Mouse (Mus musculus) CH12.LX (cell line): ENCODE results near the gene Pikfyve. TPM values are rescaled to one million over a fixed set of nuclear protein-coding genes. Genes with fewer than 3 reads are reported as not detected.
A peak's percentile ranks its signal among the peaks of the same experiment; 100 is the strongest.

Source experiments
- DNase-seq: peaks from one replicate; pipeline ENCODE4 v3.0.0-alpha.2; 2013; ENCODE audit errors: extremely low read depth
- H3K27ac ChIP-seq: 2 replicates; pipeline ENCODE4 v1.5.1; 2012; ENCODE audit warnings: low read depth, mild to moderate bottlenecking, control low read depth, moderate library complexity; ENCODE audit not compliant: insufficient read depth
- H3K27me3 ChIP-seq: replicated peaks from 2 replicates; pipeline ENCODE3; 2012; ENCODE audit warnings: inconsistent platforms
- H3K36me3 ChIP-seq, 2 experiments: replicated peaks in 1 of 2; 2 replicates each; pipeline versions ENCODE3 to v1.6.1; 2012; ENCODE audit warnings: inconsistent platforms in 1 of 2, low read length in 1 of 2, mild to moderate bottlenecking in 1 of 2, mixed read lengths in 1 of 2, moderate library complexity in 1 of 2; ENCODE audit not compliant: control insufficient read depth in 1 of 2, insufficient read depth in 1 of 2
- H3K4me1 ChIP-seq, 2 experiments: 2 replicates each; pipeline ENCODE4 v1.6.1; 2012; ENCODE audit warnings: inconsistent platforms in 1 of 2, moderate library complexity in 1 of 2; ENCODE audit not compliant: insufficient read depth in 2 of 2, control insufficient read depth in 1 of 2
- H3K4me2 ChIP-seq: 2 replicates; pipeline ENCODE4 v1.6.1; 2012; ENCODE audit warnings: low read depth, mild to moderate bottlenecking, control low read depth; ENCODE audit not compliant: poor library complexity, insufficient read depth, severe bottlenecking
- H3K4me3 ChIP-seq, 3 experiments: fragments of 150-350 bp in 1 of 3; sonication (generic) in 1 of 3; replicated peaks in 1 of 3; 2 replicates each; pipeline versions ENCODE3 to v1.5.1; 2011 to 2012; ENCODE audit warnings: low read depth in 2 of 3, low read length in 2 of 3, mild to moderate bottlenecking in 2 of 3, moderate library complexity in 2 of 3, control low read depth in 1 of 3, improper control_type of control experiment in 1 of 3, inconsistent platforms in 1 of 3, mixed read lengths in 1 of 3; ENCODE audit not compliant: poor library complexity in 1 of 3
- H3K79me2 ChIP-seq: replicated peaks from 2 replicates; pipeline ENCODE4 v1.6.1; 2012; ENCODE audit warnings: mild to moderate bottlenecking, moderate library complexity; ENCODE audit not compliant: control insufficient read depth, poor library complexity, insufficient read depth, severe bottlenecking; ENCODE audit errors: extremely low read depth
- H3K9ac ChIP-seq: 2 replicates; pipeline ENCODE4 v1.6.1; 2012; ENCODE audit warnings: low read depth, mild to moderate bottlenecking, control low read depth, moderate library complexity; ENCODE audit not compliant: insufficient read depth
- H3K9me3 ChIP-seq: replicated peaks from 2 replicates; pipeline ENCODE3; 2012; ENCODE audit warnings: low read length, inconsistent platforms, mixed read lengths
- BHLHE40 ChIP-seq: IDR thresholded peaks from 2 replicates; pipeline ENCODE4 v1.6.1; 2011; ENCODE audit warnings: mild to moderate bottlenecking, low read depth, low read length, improper control_type of control experiment
- CHD1 ChIP-seq: IDR thresholded peaks from 2 replicates; pipeline ENCODE4 v1.6.1; 2012; ENCODE audit warnings: low read depth, low read length, improper control_type of control experiment, inconsistent platforms
- CHD2 ChIP-seq: IDR thresholded peaks from 2 replicates; pipeline ENCODE4 v1.6.1; 2011; ENCODE audit warnings: low read length, improper control_type of control experiment
- CTCF ChIP-seq, 2 experiments: IDR thresholded peaks in 1 of 2; conservative IDR thresholded peaks in 1 of 2; 2 replicates each; pipeline ENCODE4 v1.5.1; 2011 to 2012; ENCODE audit warnings: low read depth in 2 of 2, low read length in 2 of 2, improper control_type of control experiment in 1 of 2, inconsistent platforms in 1 of 2, mild to moderate bottlenecking in 1 of 2, moderate library complexity in 1 of 2
- ELF1 ChIP-seq: IDR thresholded peaks from 2 replicates; pipeline ENCODE4 v1.6.1; 2014; ENCODE audit warnings: low read depth, mild to moderate bottlenecking, inconsistent platforms, low read length, improper control_type of control experiment
- ETS1 ChIP-seq: conservative IDR thresholded peaks from 2 replicates; pipeline ENCODE4 v1.6.1; 2012; ENCODE audit warnings: low read depth, mild to moderate bottlenecking, inconsistent platforms, low read length, improper control_type of control experiment, moderate library complexity
- IRF4 ChIP-seq: IDR thresholded peaks from 2 replicates; pipeline ENCODE4 v1.6.1; 2014; ENCODE audit warnings: low read depth, mild to moderate bottlenecking, inconsistent platforms, low read length, improper control_type of control experiment
- JUND ChIP-seq: conservative IDR thresholded peaks from 2 replicates; pipeline ENCODE4 v1.6.1; 2011; ENCODE audit warnings: low read depth, low read length, improper control_type of control experiment
- MAFK ChIP-seq: IDR thresholded peaks from 2 replicates; pipeline ENCODE4 v1.6.1; 2011; ENCODE audit warnings: low read length, improper control_type of control experiment; ENCODE audit not compliant: insufficient replicate concordance
- MEF2A ChIP-seq: IDR thresholded peaks from 2 replicates; pipeline ENCODE4 v1.6.1; 2014; ENCODE audit warnings: low read depth, mild to moderate bottlenecking, inconsistent platforms, low read length, improper control_type of control experiment, borderline replicate concordance
- MXI1 ChIP-seq: IDR thresholded peaks from 2 replicates; pipeline ENCODE4 v1.6.1; 2011; ENCODE audit warnings: mild to moderate bottlenecking, low read depth, low read length, improper control_type of control experiment
- PAX5 ChIP-seq: IDR thresholded peaks from 2 replicates; pipeline ENCODE4 v1.6.1; 2012; ENCODE audit warnings: low read length, inconsistent platforms, mixed read lengths
- POLR2A ChIP-seq: IDR thresholded peaks from 2 replicates; pipeline ENCODE4 v1.6.1; 2011; ENCODE audit warnings: low read depth, mild to moderate bottlenecking, improper control_type of control experiment, low read length
- POLR2AphosphoS2 ChIP-seq: IDR thresholded peaks from 2 replicates; pipeline ENCODE4 v1.6.1; 2011; ENCODE audit warnings: low read depth, low read length, improper control_type of control experiment
- RCOR1 ChIP-seq: conservative IDR thresholded peaks from 2 replicates; pipeline ENCODE4 v1.6.1; 2012; ENCODE audit warnings: low read depth, mild to moderate bottlenecking, inconsistent platforms, low read length, improper control_type of control experiment
- SIN3A ChIP-seq: IDR thresholded peaks from 2 replicates; pipeline ENCODE4 v1.6.1; 2012; ENCODE audit warnings: low read length, improper control_type of control experiment, inconsistent platforms
- SMC3 ChIP-seq: IDR thresholded peaks from 2 replicates; pipeline ENCODE4 v1.6.1; 2011; ENCODE audit warnings: low read depth, low read length, improper control_type of control experiment
- TBP ChIP-seq: conservative IDR thresholded peaks from 2 replicates; pipeline ENCODE4 v1.6.1; 2011; ENCODE audit warnings: low read depth, low read length, improper control_type of control experiment
- USF1 ChIP-seq: IDR thresholded peaks from 2 replicates; pipeline ENCODE4 v1.6.1; 2014; ENCODE audit warnings: low read depth, mild to moderate bottlenecking, inconsistent platforms, low read length, improper control_type of control experiment
- USF2 ChIP-seq: conservative IDR thresholded peaks from 2 replicates; pipeline ENCODE4 v1.6.1; 2011; ENCODE audit warnings: low read depth, low read length, improper control_type of control experiment
- ZC3H11A ChIP-seq: IDR thresholded peaks from 2 replicates; pipeline ENCODE4 v1.6.1; 2012; ENCODE audit warnings: low read depth, mild to moderate bottlenecking, inconsistent platforms, low read length, improper control_type of control experiment
- ZKSCAN1 ChIP-seq: IDR thresholded peaks from 2 replicates; pipeline ENCODE4 v1.6.1; 2012; ENCODE audit warnings: low read depth, inconsistent platforms, low read length, improper control_type of control experiment, borderline replicate concordance
- dilution Hi-C: fragments of 300-500 bp; cut with MboI; formaldehyde crosslinking; loops from 2 replicates; pipeline ENCODE4 v1.14.3; 2020; ENCODE audit warnings: low sequenced_read_pairs; ENCODE audit not compliant: extremely low pct_unique_long_range_greater_than_20kb, extremely low pct_ligation_motif_present
- in situ Hi-C: fragments of 300-500 bp; cut with MboI; formaldehyde crosslinking; loops from 3 replicates; pipeline ENCODE4 v1.14.3; 2019; ENCODE audit warnings: low sequenced_read_pairs, low pct_ligation_motif_present, low pct_unique_long_range_greater_than_20kb, mixed read lengths
- polyA plus RNA-seq: library from polyadenylated mRNA; unstranded; fragments of >175 nt; gene quantifications from 2 replicates; pipeline ENCODE4 v1.2.1, GENCODE M21; 2012; ENCODE audit warnings: low read depth; ENCODE audit not compliant: insufficient read length
- total RNA-seq, 2 experiments: library from RNA; depleted of rRNA; stranded (reverse); fragments of 300-350 nt in 1 of 2; fragments of >200 nt in 1 of 2; gene quantifications; 2 replicates each; pipeline ENCODE4 v1.2.3; 2012 to 2014

The Pikfyve gene
- total and polyA plus RNA-seq, 3 experiments = 12.6 to 25.5 (median 14.5) TPM

DNA sequence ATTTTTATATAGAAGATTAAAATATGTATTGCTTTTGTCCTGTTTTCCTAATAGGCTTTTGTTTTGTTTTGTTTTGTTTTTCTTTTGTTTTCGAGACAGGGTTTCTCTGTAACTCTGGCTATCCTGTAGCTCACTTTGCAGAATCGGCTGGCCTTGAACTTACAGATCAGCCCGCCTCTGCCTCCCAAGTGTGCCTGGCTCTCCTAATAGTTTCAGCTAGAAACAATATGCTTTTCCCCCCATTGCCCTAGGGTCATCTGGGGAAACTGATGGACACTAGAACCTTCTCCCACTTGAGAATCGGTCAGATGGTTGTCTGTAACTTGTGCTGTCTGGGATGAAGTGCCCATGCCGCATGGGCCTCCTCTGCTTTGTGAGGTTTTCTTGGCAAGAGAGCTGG, 30.4 kb upstream of the Pikfyve start (continued):
- no peak for TF ChIP-seq USF1
- TF ChIP-seq MXI1 = no peak
- no peak for TF ChIP-seq SIN3A
- TF ChIP-seq ELF1 = no peak
- no peak for TF ChIP-seq ETS1

DNA sequence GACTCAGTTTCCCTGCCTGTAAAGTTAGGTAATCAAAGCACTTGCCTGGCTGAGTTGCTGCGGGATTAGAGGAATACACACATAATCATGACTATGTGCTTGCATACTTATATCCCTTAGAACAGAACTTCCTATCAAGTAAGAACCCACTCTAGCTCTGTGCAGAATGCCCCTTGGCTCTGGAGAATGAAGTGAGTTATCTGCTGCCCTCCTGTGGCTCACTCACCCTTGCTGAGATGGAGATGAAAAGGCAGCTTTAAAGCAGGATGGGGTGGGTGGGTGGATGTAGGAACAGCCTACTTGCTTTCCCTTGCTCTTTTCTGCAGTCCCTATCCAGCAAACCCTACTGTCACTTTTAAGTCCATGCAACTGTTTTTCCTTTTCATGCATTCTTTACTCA, 24.3 kb upstream of the Pikfyve start:
- Histone ChIP-seq H3K79me2 (no peaks in the 10 kb centered on the region), H3K9me3 (no peaks in the 10 kb centered on the region), H3K4me3 (no peak overlapping the region), H3K9ac (no peak overlapping the region), H3K36me3 (peaks cover 0 to 42% of the 10 kb centered on the region in 2 experiments), H3K27me3 (no peaks in the 10 kb centered on the region), H3K4me2 (no peak overlapping the region), H3K27ac (no peak overlapping the region), H3K4me1 (no peaks in the 10 kb centered on the region)
- dilution Hi-C loops = no loop called here
- in situ Hi-C loops = no loop called here
- DNase-seq = no peak
- TF ChIP-seq POLR2A (no peak), CTCF (conservative IDR thresholded peaks at IDR 0.05 in 1 of 2, IDR thresholded peaks at IDR 0.05 in 1 of 2; ENCODE audit: low read depth in 2 of 2, low read length in 2 of 2) (peak in 1 of 2 experiments; percentile 11; a peak in 1 of 4 replicates), SIN3A (no peak), POLR2AphosphoS2 (no peak), TBP (no peak)

DNA sequence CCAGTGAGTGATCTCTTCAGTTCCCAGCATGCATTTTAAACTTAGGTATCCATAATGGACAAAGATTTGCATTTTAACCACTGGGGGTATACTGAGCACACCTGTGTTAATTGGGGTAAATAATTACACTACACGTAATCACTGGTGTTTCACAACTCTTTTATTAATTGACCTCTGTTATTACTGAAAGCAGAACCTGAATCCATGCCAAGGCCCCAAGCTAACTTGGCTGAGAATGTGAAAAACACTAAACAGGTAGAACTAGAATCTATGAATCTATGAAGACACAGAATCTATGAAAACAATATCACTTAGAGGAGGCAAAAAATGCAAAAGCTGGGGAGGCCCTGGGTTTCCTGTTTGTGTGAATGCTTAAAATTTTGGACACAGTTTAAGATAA, 19.0 kb upstream of the Pikfyve start:
- Histone ChIP-seq H3K9ac (no peak overlapping the region), H3K79me2 (no peaks in the 10 kb centered on the region), H3K4me2 (no peak overlapping the region), H3K27ac (no peak overlapping the region), H3K9me3 (no peaks in the 10 kb centered on the region), H3K36me3 (peaks cover 0 to 35% of the 10 kb centered on the region in 2 experiments), H3K27me3 (no peaks in the 10 kb centered on the region), H3K4me3 (no peak overlapping the region), H3K4me1 (peaks cover 0 to 7% of the 10 kb centered on the region in 2 experiments; a peak in 1 of 4 replicates)
- DNase-seq = no peak
- dilution Hi-C loops = no loop called here
- TF ChIP-seq IRF4 (no peak), CHD1 (no peak), SMC3 (no peak), ZC3H11A (no peak), CTCF (conservative IDR thresholded peaks at IDR 0.05 in 1 of 2, IDR thresholded peaks at IDR 0.05 in 1 of 2; ENCODE audit: low read depth in 2 of 2, low read length in 2 of 2) (no peak), BHLHE40 (no peak), MEF2A (no peak), JUND (no peak), RCOR1 (no peak), USF1 (no peak), USF2 (no peak), POLR2AphosphoS2 (no peak), TBP (no peak), CHD2 (no peak), MAFK (no peak), SIN3A (no peak), ZKSCAN1 (no peak), PAX5 (no peak)
- in situ Hi-C loops = no loop called here
